Mouse (Mus musculus): ENCODE results near the gene Saa4.
"Not testable (repeated sequence)": the region's sequence is repeated elsewhere in the genome, so short reads cannot be mapped to it uniquely, and the experiment has no call there.

Saa4 gene

DNA sequence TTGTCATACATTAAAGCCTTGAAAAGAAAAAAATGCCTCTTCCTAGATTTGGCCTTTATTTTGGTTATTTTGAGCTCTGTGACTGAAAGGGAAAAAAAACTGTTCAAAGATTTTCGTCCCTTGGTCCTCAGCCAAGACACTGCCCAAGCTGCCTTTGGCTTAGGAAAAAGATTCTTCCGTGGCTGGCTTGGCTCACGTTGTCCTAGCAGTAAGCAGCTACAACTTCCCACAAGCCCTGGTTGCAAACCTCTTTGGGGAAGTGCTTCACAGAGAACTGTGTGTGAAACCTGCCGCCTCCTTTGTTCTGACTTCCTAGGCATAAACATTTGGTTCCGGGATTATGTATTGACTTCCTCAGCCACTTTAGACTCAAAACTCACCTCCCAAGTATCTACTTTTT is 15.5 kb downstream of the Saa4 start:
- in situ Hi-C loops (cut with MboI, MseI) = loop anchor here (10.0 kb wide), 2 partner anchors 682 to 692 kb away; partner anchors contain the start of genes Abcc6 (in 1 of the 2) and Nomo1 (in 1 of the 2)

DNA sequence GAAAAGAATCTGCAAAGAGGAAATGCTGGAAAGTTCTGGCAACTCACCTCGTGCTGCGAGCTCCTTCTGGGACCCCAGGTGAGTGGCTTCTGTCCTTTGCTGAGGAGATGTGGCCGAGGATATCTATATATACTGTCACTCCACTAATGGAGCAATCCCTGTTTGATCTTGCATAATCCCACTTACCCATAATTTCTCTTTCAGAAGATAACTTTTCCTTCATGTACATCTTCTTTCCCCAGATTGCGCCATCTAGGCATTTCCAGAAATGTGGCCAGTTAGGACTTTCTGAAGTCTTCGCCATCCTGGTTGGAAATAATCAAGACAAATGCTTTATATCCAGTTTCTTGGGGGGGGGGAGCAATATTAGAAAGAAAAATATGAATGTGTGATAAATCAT is 16.8 kb downstream of the Saa4 start, which contains the start of gene Saa3:
Gene Saa3, minus strand, starts transcription at position 101 of the 400 bp plus-strand sequence.
- in situ Hi-C loops (cut with MboI, MseI) = loop anchor here (10.0 kb wide), 2 partner anchors 681 to 691 kb away; partner anchors contain the start of genes Abcc6 (in 1 of the 2) and Nomo1 (in 1 of the 2)

DNA sequence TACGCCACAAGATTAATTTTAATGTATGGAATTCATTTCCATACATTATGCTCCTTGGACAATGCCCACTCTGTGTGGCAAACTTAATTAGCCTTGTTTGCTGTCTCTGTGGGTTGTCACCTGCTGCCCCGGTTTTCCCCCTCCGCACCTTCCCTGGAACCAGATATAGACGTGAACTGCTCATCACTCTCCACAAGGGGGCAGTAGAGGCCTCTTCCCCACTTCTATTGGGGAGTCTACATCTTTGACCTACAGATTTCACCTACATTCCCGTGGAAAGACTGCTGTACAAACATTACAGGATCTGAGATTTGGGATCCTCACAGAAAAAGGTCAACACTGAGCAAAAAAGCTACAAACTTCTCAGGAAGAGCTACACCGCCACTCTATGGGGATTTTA is 17.9 kb downstream of the Saa4 start:
- in situ Hi-C loops (cut with MboI, MseI) = loop anchor here (10.0 kb wide), 2 partner anchors 680 to 690 kb away; partner anchors contain the start of genes Abcc6 (in 1 of the 2) and Nomo1 (in 1 of the 2)

DNA sequence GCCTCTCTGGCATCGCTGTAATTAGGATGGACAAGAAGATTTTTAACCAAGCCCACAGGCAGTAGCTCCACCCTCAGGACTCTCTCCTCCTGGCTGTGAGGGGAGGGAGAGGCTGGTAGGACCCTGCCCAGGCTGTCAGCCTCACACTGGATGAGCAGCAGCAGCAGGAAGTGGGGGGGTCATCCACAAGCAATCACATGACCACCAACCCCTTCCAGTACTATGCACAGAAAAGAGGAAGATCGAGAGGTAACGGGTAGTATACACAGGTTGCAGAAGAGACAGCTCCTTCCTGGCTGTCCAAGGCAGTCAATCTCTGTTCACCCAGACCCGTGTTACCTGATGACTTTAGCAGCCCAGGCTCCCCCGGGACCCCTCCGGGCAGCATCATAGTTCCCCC is 20.2 kb downstream of the Saa4 start:
- in situ Hi-C loops (cut with MboI, MseI) = loop anchor here (10.0 kb wide), 2 partner anchors 677 to 687 kb away; partner anchors contain the start of genes Abcc6 (in 1 of the 2) and Nomo1 (in 1 of the 2)

DNA sequence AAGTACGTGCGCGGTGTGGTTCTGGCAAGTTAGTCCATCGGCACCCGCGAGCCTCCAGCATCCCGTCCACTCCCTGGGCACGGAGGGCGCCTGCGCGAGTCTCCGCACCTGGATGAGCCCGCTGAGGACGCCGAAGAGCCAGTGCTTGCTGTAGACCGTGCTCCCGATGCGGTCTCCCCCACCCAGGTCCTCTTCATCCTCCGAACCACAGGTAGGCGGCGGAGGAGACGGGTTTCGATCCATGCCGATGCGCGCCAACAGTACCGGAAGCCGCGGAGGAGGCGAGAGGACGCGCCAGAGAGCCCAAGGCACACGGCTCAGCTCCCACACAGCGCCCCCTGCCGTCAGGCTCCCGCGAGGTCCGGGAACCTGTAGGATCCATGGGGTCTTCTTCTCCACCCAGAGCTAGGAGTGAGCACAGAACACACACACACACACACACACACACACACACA is 22.0 kb downstream of the Saa4 start, which contains the start of gene Saal1:
Gene Saal1, minus strand, starts transcription at position 291 of the 455 bp plus-strand sequence.
- in situ Hi-C loops (cut with MboI, MseI) = loop anchor here (10.0 kb wide), 2 partner anchors 676 to 686 kb away; partner anchors contain the start of genes Abcc6 (in 1 of the 2) and Nomo1 (in 1 of the 2)

DNA sequence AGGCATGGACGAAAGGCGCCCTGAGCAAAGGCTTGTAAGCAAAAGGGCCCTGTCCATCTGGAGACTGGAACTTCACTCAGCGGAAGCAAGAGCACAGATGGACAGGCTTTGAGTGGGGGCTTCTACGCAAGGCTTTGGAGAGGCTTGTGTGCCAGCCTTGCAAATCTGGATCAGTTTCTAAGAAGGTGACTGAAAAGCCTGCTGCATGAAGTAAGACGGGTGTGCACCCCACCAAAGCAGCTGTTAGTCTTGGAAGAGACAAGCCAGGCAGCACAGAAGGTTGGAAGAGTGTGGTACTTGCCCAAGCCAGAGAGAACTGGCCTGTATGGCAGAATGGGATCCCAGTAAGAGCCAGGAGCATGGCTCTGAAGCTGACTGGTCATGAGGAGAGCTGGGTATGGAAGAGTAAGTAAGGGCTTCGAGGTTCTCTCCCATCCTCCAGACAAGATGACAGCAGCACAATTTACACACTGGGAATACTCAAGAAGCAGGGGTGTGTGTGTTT is 31.8 kb downstream of the Saa4 start:
- in situ Hi-C loops (cut with MboI, MseI) = no loop called here

DNA sequence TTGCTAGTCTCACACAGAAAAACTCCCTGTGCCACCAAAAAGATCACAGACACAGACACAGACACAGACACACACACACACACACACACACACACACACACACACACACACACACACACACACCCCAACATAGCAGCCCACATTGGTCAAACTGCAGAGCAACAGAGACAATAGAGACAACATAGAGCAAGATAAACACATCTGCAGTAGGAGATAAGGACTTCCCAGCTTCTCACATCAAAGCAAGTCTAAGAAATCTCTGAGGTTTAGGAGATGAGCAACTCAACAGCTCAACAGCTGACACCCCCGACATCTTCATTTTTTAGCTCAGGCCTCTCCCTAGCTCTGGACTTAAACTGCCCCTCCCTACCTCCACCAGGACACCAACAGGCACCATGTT is 35.6 kb downstream of the Saa4 start:
- in situ Hi-C loops (cut with MboI, MseI) = no loop called here

DNA sequence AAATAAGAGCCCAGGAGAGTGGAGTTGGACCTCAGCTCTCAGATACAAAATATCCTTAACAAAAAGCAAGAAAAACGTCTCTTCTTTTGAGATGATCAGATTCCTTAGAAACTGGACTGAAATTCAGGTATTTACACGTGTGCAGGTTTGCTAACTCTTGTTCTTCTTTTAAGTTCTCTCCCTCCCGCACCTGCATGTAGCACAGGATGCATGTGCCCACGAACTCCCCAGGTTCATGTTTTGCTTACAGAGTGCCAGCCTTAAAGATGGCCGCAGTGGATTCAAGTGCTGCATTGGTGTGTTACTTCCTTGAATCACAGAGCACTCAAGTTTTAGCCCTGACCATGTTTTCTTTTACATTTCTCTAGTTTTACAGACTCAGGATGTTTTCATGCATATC is 45.6 kb downstream of the Saa4 start:
- in situ Hi-C loops (cut with MboI, MseI) = no loop called here

DNA sequence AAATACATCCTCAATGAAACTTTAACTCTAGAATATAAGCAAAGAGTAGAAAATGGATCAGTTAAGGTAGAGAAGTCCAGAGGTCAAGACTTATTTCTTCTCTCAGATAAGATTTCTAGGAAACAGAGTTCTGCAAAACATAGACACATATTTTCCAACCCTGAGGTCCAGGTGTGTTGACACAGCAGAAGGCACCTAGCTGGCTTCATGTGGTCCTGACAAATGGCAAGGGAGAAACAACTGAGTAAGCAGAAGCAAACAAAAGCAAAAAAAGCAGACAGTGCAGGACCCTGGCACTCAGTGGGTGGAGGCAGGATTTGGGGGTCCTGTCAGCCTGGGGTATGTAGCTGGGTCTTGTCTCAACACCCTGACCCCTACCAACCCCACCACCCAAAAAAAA is 51.7 kb downstream of the Saa4 start:
- in situ Hi-C loops (cut with MboI, MseI) = no loop called here

DNA sequence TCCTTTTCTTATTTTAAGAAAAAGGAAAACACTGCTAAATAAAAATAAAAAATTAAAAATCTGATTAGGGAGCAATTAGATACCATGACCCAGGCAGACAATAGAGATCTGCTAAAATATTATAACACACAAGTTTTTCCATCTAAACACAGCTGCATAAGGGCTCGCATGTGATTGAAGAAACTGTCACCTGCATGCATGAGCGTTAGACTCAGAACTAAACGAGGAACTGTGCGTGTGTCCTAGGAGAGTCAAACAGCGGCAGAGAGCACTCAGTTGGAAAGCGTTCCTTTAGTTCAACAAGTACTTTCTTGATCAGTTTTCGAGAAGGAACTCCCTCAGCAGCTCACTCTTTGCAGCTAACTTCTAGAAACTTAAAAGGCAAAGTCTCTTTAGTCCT is 53.4 kb downstream of the Saa4 start:
- in situ Hi-C loops (cut with MboI, MseI) = not testable (repeated sequence)

DNA sequence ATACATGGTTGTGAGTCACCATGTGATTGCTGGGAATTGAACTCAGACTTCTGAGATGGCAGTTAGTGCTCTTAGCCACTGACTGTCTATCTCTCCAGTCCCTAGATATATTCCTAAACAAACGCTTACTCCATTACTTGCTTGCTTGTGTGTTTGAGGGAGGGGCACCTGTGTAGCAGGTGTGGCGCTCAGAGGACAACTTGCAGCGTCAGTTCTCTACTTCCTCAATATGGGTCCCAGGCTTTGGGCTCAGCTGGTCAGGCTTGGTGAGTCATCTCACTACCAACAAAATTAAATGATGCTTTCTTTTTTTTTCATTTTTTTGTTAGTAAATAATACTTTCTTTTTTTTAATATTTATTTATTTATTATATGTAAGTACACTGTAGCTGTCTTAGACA is 54.0 kb downstream of the Saa4 start:
- in situ Hi-C loops (cut with MboI, MseI) = no loop called here

Data from T-helper 17 cell (primary cell).